Mouse (Mus musculus) olfactory bulb, adult 2 months (tissue): ENCODE measurements around the gene Gmppb.
A peak's percentile ranks its signal among the peaks of the same experiment; 100 is the strongest.

Experiments used
- CTCF ChIP-seq: fragments of 200-500 bp; IDR thresholded peaks from 2 replicates; pipeline ENCODE4 v1.5.1; 2012; ENCODE audit warnings: low read depth, mild to moderate bottlenecking, low read length, moderate library complexity; ENCODE audit not compliant: insufficient read depth
- POLR2A ChIP-seq: fragments of 200-500 bp; IDR thresholded peaks from 2 replicates; pipeline ENCODE4 v1.6.1; 2012; ENCODE audit warnings: mild to moderate bottlenecking, low read depth, low read length, moderate library complexity; ENCODE audit not compliant: insufficient read depth

DNA sequence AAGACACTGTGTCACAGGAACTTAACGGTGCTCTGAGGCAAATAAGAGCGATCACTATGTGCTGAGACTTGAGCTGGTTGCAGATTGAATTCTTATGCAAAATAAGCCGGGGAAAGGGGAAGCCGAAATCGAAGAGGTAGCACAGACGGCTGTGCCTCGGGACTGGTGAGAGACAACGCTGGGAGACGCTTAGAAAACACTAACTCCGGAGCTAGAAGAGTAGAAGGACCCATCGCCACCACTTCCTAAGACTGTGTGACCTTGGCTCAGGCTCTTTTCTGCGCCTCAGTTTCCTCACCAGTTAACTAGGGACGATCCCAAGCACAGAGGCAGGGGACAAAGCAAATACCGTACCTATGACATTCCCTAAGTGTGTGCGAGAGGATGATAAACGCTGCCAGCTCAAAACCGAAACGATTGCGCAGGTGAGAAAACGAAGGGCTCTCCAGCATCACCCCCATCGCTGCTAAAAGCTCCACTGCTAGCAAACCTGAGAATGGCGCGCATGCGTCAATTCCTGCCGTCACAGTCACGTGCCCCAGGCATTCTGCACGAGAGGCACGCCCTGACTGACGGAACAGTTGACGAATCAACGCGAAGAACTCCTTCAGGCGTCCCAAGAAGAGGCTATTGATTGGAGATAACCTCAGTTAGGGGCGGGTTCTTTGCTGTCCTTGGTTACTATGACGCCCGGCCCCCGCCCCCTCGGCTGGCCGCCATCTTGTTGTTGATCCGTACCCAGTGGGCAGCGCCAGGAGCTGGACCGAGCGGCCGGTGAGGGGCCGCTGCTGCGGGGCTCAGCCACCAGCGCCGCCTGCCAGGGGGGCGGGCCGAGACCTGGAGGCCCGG is 46.9 kb upstream of the Gmppb start, which contains the start of gene Ip6k1:
- TF ChIP-seq CTCF (no peak), POLR2A (peak; percentile 93)
